Mouse (Mus musculus) lung, postnatal 0 days (tissue): Measurements from ENCODE around the gene Nhlrc2. TPM values are rescaled to one million over a fixed set of nuclear protein-coding genes. Genes with fewer than 3 reads are reported as not detected.
"Not testable (repeated sequence)": the region's sequence is repeated elsewhere in the genome, so short reads cannot be mapped to it uniquely, and the experiment has no call there.

Source experiments
- ATAC-seq: fragments of 200-750 bp; cut with Nextera tagmentation; 2 replicates; pipeline ENCODE4 v1.8.0; 2017; ENCODE audit warnings: moderate library complexity
- DNase-seq: peaks from one replicate; pipeline ENCODE4 v3.0.0-alpha.2; 2016; ENCODE audit warnings: low spot score
- H3K27ac ChIP-seq: fragments of 300-500 bp; sonication (generic); 2 replicates; pipeline ENCODE4 v1.5.1; 2014; ENCODE audit warnings: antibody characterized with exemption, mild to moderate bottlenecking, low read length, mixed read lengths
- H3K27me3 ChIP-seq: fragments of 300-500 bp; sonication (generic); replicated peaks from 2 replicates; pipeline ENCODE4 v1.6.1; 2014; ENCODE audit warnings: low read length, mixed read lengths; ENCODE audit not compliant: insufficient read depth
- H3K36me3 ChIP-seq: fragments of 300-500 bp; sonication (generic); 2 replicates; pipeline ENCODE4 v1.6.1; 2014; ENCODE audit warnings: low read length, mixed read lengths; ENCODE audit not compliant: insufficient read depth
- H3K4me1 ChIP-seq: fragments of 300-500 bp; sonication (generic); 2 replicates; pipeline ENCODE4 v1.6.1; 2014; ENCODE audit warnings: antibody characterized with exemption, low read depth, low read length, mixed read lengths; ENCODE audit not compliant: insufficient read depth
- H3K4me2 ChIP-seq: fragments of 300-500 bp; sonication (generic); replicated peaks from 2 replicates; pipeline ENCODE4 v1.6.1; 2014; ENCODE audit warnings: low read depth, mild to moderate bottlenecking, low read length, moderate library complexity, mixed read lengths
- H3K4me3 ChIP-seq: fragments of 300-500 bp; sonication (generic); 2 replicates; pipeline ENCODE4 v1.5.1; 2014; ENCODE audit warnings: low read depth, low read length
- H3K9ac ChIP-seq: fragments of 300-500 bp; sonication (generic); replicated peaks from 2 replicates; pipeline ENCODE4 v1.6.1; 2014; ENCODE audit warnings: low read depth, mild to moderate bottlenecking
- H3K9me3 ChIP-seq: fragments of 300-500 bp; sonication (generic); 2 replicates; pipeline ENCODE4 v1.6.1; 2016; ENCODE audit warnings: low read length, mixed read lengths
- CTCF ChIP-seq: IDR thresholded peaks from 2 replicates; pipeline ENCODE4 v1.5.1; 2016; ENCODE audit warnings: antibody characterized with exemption, mild to moderate bottlenecking
- EP300 ChIP-seq: IDR thresholded peaks from 2 replicates; pipeline ENCODE4 v1.6.1; 2016; ENCODE audit warnings: antibody characterized with exemption, mild to moderate bottlenecking, control low read depth
- WGBS: fragments of 180-500 bp; shearing (Covaris S2); extraction: QIAGEN DNeasy Blood & Tissue Kit; methylation state at CpG from one replicate; pipeline ENCODE4 v1.1.7; 2014; 5-methylcytosine and 5-hydroxymethylcytosine counted together
- polyA plus RNA-seq: library from polyadenylated mRNA; unstranded; fragments of >200 nt; fragmentation: Nextera tagmentation; extraction: Ambion mirVana; gene quantifications from 2 replicates; pipeline ENCODE4 v1.2.1, GENCODE M21; 2015

The Nhlrc2 gene
- 15.4 and 17.6 TPM in 2 replicates for polyA plus RNA-seq

DNA sequence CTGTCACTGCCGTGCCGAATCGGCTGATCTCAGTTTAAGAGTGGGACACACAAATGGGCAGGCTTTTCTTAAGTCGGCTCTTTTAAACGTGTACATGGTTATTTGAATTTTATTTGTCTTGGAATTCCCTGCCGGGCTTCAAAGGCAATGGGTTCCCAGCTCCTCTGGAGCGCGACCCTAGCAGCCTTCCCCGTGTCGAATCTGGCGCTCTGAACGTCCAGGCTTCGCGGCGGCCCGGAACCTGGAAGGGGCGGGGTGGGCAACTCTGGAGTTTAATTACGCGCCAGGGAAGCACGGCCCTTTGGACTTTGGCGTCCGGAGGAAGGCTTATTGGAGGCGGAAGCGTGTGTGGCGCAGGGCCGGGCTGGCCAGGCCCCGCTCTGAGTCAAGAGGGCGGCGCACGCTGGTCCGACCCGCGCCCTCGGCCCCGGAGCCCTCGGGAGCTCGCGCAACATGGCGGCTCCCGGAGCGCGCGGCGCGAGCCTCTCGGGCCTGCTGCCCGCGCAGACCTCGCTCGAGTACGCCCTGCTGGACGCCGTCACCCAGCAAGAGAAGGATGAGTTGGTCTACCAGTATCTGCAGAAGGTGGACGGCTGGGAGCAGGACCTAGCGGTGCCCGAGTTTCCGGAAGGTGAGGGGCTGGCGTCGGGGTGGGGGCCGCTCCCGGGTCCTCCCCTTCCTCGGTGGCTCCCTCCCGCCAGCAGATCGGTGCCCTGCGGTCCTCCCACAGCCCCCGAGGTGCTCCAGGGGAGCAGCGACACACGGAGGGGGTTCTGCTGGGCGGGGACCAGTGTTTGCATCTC lies at the start of gene Nhlrc2:
Gene Nhlrc2, plus strand, starts transcription at position 32 of the 803 bp plus-strand sequence.
- peak within 1 kb of the TSS; percentile 83 for H3K4me2 ChIP-seq
- H3K4me1 ChIP-seq, result peaks cover 3% of the 10 kb centered on the region; the same call in 1 of the 2 replicates
- peak; percentile 94 for ATAC-seq
- H3K27me3 ChIP-seq, result no peaks in the 10 kb centered on the region
- H3K9ac ChIP-seq, result peak within 1 kb of the TSS; percentile 93
- H3K27ac ChIP-seq, result peak within 1 kb of the TSS; percentile 98
- no peak for TF ChIP-seq EP300
- TF ChIP-seq CTCF, result no peak; the same call in 1 of the 2 replicates
- under 1% methylated on average over 63 of the region's 69 CpGs for whole genome bisulfite sequencing
- peak within 1 kb of the TSS; percentile 90 for H3K4me3 ChIP-seq
- H3K9me3 ChIP-seq, result no peaks in the 10 kb centered on the region
- H3K36me3 ChIP-seq, result peaks cover 7% of the 10 kb centered on the region
- DNase-seq, result peak; percentile 96

DNA sequence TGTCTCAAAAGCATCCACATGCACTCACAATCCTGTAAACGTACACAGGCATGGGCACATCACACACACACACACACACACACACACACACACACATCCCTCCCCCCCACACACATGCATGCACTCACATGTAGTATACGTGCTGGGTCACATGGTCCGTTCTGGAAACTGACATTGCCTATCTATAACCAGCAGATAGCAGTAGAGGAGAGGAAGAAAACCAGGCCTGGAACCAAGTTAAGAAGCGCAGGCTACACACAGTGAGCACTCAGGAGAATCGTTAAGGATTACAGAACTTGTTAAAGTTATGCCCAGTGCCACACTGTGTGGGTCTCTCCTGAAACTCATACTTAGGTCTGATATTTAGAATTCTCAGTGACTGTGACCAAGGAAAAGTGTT lies 45.0 kb upstream of the Nhlrc2 start:
- ATAC-seq, H3K27me3 ChIP-seq, H3K9me3 ChIP-seq, H3K4me3 ChIP-seq, DNase-seq, H3K4me1 ChIP-seq, H3K9ac ChIP-seq, H3K4me2 ChIP-seq, H3K27ac ChIP-seq, H3K36me3 ChIP-seq: not testable (repeated sequence)
- WGBS, result no CpG with 5 or more reads among the region's 5 CpGs

DNA sequence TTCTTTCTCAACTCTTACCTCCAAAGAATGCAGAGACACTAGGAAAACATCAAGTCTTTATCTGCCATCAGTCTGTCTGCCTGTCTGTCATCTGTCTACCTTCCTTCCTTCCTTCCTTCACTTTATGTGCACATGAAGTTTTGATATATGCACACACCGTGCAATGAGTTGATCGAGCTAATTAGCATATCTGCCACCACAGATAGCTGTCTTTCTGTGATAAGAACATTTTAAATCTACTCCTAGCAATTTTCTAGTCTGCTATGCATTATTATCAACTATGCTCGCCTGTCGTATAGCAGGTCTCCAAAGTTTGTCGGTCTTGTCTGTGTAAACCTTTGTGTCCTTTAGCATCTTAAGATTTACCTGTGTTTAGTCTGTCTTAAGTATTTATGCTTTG lies 44.5 kb upstream of the Nhlrc2 start:
- DNase-seq, H3K36me3 ChIP-seq, H3K27me3 ChIP-seq, H3K9ac ChIP-seq, H3K4me1 ChIP-seq, H3K4me3 ChIP-seq, H3K27ac ChIP-seq, H3K9me3 ChIP-seq, ATAC-seq, H3K4me2 ChIP-seq: not testable (repeated sequence)
- no CpG with 5 or more reads among the region's 5 CpGs for WGBS

DNA sequence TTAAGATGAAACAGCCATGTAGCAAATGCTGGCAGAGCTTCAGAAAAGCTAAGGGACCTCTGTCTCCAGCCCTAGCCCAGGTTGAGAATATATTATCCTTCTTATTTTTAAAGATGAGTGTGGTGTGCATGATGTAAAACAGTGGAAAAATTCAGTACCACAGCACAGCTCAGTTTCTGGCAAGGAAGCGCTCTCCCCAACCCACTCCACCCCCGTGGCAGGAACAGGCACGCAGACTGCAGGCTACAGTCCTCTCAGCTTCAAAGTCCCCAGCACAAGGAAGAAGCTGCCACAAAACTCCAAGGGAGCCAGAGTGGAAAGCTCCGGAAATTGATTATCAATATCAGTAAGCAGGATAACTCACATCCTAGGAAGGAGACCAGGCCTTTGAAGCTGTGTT lies 36.9 kb upstream of the Nhlrc2 start:
- H3K27me3 ChIP-seq, H3K36me3 ChIP-seq, H3K4me2 ChIP-seq, H3K9ac ChIP-seq, H3K4me3 ChIP-seq, H3K9me3 ChIP-seq, H3K4me1 ChIP-seq, DNase-seq, H3K27ac ChIP-seq, ATAC-seq: not testable (repeated sequence)
- no CpG with 5 or more reads among the region's 4 CpGs for WGBS

DNA sequence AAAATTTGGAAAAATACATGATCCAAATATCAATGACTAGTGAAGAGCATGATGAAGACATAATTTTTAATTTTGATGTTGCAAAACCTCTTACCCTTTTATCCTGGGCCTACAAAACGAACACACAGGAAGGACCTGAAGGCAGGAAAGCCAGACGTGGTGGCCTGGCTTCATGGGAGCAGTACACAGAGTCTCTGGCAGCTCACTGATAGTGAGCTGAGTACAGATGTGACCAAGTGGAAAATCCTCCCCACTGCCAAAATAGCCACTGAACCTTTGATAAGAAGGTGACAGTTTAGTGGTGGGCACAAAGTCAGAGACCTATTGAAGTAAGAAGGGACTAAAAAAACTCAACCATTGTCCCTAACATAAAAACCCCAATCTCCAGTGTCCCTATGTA lies 34.5 kb upstream of the Nhlrc2 start:
- H3K27me3 ChIP-seq, H3K4me1 ChIP-seq, ATAC-seq, H3K4me2 ChIP-seq, H3K9me3 ChIP-seq, DNase-seq, H3K9ac ChIP-seq, H3K27ac ChIP-seq, H3K4me3 ChIP-seq, H3K36me3 ChIP-seq: not testable (repeated sequence)
- WGBS, result no CpG with 5 or more reads among the region's 2 CpGs

DNA sequence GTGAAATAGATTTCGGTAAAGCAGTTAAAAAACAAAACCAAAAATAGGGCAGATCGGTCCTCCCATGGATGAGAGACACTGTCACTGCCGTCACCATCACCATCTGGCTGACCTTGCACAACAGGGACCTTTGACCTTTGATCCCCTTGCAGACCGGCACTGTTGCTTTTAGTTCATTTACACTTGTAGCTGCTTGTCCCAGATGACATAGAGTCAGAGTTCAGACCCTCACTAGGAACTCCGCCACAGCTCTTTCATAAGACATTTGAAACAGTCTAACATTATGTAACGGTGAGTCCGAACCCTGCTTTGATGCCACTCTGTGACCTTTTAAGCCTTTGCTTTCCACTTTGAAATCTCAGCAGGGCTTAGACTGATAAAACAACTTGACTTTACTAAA lies 28.7 kb upstream of the Nhlrc2 start:
- ATAC-seq, H3K4me1 ChIP-seq, DNase-seq, H3K36me3 ChIP-seq, H3K27me3 ChIP-seq, H3K9me3 ChIP-seq, H3K27ac ChIP-seq, H3K4me2 ChIP-seq, H3K4me3 ChIP-seq, H3K9ac ChIP-seq: not testable (repeated sequence)
- WGBS, result no CpG with 5 or more reads among the region's 7 CpGs

- not testable (repeated sequence) for H3K27ac ChIP-seq, ATAC-seq, H3K4me2 ChIP-seq, H3K27me3 ChIP-seq, H3K4me3 ChIP-seq, H3K9me3 ChIP-seq, H3K9ac ChIP-seq, H3K36me3 ChIP-seq, DNase-seq, H3K4me1 ChIP-seq
- WGBS, result no CpG with 5 or more reads among the region's 11 CpGs
These were observed 17.5 kb upstream of the Nhlrc2 start for GRCm38 (mm10) chr19:56530529-56530928.
